Mouse (Mus musculus): ENCODE measurements around the gene Wwp2.
A peak's percentile ranks its signal among the peaks of the same experiment; 100 is the strongest.
"Not testable (repeated sequence)": the region's sequence is repeated elsewhere in the genome, so short reads cannot be mapped to it uniquely, and the experiment has no call there.

Gene Wwp2

DNA sequence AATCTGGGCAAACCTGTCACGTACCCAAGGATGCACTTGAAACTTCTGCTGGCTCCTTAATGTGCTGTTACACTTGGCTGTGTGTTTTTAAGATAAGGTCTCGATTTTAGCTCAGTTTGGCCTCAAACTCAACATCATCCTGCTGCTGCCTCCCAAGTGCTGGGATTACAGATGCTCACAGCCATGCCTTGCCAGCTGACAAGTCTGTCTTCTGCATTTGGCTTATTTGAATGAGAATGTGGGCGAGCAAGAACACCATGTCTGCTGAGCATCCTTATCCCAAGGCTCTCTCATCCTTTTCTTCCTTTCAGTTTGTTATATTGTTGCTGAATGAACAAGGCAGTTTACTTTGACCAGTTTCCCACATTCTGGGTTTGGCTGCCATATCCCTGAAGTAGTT is 39.4 kb downstream of the Wwp2 start:
- no peak for DNase-seq (ENCODE audit: low read depth, low spot score)

DNA sequence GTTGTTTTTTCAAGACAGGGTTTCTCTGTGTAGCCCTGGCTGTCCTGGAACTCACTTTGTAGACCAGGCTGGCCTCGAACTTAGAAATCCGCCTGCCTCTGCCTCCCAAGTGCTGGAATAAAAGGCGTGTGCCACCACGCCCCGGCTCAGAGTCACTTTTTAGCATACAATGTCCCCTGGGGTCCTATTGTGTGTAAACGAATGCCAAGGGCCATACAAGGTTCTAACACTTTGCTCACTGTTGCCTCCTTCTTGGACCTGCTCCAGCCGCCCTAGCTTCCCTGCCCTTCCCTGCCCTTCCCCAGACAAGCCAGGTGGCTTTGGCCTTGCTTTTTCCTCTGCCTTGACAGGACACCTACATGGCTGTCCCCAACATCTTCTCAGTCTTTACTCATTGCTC is 40.6 kb downstream of the Wwp2 start:
- DNase-seq (ENCODE audit: low read depth, low spot score) = not testable (repeated sequence)

DNA sequence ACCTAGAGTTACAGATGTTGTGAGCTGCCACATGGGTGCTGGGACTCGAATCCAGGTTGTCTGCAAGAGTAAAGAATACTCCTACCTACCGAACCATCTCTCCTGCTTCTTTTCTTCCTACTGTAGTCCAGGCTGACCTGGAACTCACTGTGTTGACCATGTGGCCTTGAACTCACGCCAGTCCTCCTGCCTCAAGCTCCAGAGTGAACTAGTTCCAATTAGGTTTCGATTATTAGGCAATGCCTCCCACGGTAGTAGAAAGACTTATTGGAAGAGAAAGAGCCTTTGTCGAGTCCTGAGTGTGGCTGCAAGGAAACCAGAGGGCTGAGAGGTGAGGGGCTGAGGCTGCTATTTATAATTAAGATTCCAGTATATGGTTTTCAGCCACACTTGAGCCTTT is 42.6 kb downstream of the Wwp2 start:
- DNase-seq (ENCODE audit: low read depth, low spot score) = no peak

DNA sequence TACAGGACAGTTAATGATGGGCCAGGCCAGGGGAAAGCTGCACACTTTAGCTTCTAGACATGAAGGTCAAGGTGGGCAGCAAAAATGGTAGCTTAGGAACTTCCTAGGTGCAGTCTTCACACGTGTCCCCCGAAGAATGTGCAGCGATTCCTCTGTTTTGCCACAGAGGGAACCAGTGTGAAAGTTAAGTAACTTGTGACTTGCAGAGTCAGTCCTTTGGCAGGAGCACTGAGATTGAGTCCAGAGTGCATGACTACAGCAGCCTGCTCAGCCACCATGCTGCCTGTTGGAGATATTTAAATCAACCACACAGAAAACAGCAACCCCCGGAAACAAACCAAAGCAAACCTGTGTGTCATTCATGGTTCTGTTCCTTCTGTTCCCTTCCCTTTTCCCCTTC is 44.3 kb downstream of the Wwp2 start:
- no peak for DNase-seq (ENCODE audit: low read depth, low spot score)

DNA sequence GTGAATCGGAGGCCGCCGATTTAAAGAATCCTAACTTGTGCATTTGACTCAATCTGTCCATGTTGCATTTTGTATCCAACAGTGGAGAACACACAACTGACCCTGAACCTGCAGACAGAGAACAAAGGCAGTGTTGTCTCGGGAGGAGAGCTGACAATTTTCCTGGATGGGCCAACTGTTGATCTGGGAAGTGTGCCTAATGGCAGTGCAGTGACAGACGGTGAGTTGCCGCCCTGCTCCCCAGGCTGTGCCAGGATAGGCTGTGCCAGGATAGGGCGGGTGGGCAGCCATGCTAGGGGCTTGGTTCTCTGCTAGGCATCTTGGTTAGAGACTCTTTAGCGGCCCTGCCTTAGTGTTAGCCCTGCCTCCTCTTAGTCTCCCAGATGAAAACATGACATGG is 47.1 kb downstream of the Wwp2 start:
- no peak for DNase-seq (ENCODE audit: low read depth, low spot score)

DNA sequence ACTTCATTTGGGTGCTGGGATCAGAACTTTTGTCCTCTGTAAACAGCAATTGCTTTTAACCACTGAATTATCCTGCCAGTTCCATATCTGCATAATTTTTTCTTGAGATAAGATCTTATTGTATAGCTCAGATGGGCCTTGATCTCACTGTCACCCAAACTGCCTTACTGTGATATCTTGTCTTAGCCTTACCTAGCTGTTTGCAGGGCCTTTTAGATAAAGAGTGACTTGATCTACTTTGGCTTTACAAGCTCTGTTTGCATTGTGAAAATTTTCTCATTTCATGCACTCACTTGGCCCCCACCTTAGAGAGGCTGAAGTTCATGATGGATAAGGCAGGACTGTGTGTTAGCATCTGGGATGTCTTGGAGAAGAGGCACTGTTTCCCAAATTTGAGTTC is 48.8 kb downstream of the Wwp2 start:
- no peak for DNase-seq (ENCODE audit: low read depth, low spot score)

DNA sequence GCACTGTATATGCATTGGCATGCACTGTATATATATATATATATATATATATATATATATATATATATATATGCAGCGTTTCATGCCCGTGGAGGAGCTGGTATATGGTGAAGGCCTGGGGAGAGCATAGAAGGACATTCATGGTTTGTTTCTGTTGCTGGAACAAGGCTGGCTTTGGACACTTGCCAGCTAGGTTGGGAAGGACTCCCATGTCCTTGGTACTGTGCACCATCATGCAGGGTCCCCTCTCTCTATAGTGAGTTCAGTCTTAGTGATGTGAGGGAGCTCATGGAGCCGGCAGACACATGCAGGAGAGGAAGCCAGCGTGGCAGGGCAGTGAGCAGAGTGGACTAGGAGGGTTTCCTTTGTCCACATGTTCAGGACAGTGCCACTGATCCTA is 52.4 kb downstream of the Wwp2 start:
- no peak for DNase-seq (ENCODE audit: low read depth, low spot score)

DNA sequence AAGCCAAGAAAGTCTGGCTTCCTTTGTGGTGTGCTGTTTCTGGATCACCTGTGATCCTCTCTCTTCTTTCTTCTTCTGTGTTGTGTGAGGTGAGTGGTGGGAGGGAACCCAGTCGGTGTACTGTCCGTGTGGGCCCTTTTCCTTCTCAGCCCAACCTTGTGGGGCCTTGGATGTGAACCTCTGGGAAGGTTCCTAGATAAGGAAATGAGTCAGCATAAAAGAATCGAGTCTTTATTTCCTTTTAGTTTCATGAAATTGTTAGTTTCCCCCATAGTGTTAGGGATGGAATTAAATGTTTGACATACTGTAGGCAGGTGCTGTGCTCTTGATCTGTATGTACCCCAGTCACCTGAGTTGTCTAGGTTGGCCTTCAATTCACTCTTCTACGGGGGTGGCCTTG is 52.9 kb downstream of the Wwp2 start:
- no peak for DNase-seq (ENCODE audit: low read depth, low spot score)

DNA sequence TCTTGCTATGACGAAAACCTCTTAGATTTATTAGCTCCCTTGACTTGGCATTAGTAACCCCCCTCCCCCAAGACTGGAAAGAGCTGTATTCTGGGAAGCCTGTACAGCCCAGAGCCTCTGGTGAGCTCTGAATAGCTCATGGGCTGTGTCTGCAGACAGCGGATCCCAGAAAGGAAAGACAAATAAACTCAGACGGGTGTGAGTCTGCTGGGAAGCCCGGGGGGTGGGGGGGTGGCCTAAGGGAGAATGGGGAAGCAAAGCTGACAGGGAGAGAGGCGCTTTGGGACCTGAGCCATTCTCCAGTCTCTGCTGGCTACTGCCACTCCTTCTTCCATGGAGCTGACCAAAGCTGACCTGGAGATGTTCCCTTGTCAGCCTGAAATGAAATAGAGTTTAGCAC is 53.8 kb downstream of the Wwp2 start:
- peak; percentile 39 for DNase-seq (ENCODE audit: low read depth, low spot score)

DNA sequence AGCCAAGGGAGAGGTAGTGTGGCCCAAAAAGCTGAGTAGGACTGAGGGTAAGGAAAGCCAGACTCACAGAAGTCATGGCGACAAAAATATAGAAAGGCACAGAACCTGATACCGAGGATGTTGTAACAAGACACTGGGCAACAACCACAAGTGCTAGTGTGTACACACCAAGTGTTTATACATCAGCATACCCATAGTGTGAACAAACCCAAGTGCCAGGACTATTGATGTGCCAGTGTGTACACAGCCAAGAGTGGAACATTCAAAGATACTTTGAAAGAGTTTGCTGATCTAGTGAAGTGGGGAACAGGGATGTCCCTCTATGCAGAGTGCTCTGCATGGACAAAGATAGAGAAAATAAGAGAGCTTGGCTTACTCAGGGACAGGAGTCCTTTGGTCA is 54.5 kb downstream of the Wwp2 start:
- DNase-seq (ENCODE audit: low read depth, low spot score) = no peak

DNA sequence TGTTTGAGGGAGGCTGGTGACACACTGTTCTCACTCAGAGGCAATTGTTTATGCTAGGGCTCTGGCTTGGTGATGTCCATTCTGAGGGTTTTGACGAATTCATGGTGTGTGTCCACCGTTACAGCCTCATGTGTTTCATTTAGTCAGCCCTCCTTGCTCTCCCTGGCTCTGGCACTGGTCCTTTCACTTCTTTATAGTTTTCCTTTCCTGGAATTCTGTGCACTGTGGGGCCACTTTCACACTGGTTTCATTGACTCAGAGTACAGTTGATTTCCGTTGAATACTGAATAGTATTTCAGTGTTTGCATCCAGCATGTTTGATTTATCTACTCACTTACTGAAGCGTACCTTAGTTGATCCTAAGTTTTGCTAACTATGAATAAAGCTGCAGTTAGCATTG is 55.0 kb downstream of the Wwp2 start:
- DNase-seq (ENCODE audit: low read depth, low spot score) = no peak

DNA sequence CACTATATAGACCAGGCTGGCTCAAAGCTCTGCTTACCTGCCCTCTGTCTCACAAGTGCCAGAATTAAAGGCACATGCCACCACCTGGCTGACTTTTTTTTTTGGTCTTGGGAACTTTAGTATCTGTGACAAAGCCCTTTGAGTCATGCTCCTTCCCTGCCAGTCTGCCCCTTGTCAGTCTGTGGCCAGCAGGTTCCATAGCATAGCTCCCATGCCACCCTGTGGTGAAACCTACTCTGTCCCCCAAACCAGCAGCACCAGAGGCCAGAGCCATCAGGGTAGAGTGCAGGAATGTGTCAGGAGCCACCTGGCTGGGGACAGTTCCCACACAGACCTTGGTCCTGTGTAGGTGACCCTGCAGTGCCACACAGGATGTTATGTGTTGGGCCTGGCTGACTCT is 55.7 kb downstream of the Wwp2 start:
- no peak for DNase-seq (ENCODE audit: low read depth, low spot score)

DNA sequence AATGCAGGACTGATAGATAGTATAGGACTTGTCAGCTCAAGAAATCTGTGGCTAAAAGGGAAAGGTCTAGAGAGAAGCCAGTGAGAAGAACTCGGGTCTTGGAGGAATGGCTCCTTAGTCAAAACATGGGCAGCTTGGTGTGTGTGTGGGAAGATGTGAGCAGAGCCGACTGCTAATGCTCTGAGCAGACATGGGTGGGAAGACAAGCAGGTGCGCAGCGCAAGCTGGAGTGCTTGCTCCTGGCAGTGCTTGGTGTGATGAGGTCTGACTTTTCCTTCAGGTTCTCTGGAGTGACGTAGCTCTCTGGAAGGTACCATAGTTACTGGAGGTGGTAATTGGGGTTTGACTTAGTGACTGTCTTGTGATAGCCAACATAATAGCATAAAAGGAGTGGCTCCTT is 56.6 kb downstream of the Wwp2 start:
- DNase-seq (ENCODE audit: low read depth, low spot score) = no peak

DNA sequence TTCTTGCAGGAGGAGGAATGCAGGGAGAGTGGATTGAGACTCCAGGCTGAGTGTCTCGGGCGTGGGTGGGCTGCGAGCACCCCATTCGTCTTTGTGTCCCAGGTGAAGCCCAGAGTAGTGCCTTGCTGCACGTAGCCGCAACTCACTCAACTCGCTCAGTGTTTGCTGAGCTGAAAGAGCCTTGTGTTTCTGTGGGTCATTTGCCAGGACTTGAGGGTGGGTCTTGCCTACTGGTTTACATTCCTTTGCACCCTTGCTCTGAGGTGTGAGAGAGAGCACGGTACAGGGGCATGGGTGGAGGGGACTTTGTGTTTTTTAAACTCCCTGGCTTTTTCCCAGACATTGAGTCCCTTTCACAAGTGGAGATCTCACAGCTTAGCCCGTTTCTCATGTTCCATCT is 59.3 kb downstream of the Wwp2 start:
- no peak for DNase-seq (ENCODE audit: low read depth, low spot score)

DNA sequence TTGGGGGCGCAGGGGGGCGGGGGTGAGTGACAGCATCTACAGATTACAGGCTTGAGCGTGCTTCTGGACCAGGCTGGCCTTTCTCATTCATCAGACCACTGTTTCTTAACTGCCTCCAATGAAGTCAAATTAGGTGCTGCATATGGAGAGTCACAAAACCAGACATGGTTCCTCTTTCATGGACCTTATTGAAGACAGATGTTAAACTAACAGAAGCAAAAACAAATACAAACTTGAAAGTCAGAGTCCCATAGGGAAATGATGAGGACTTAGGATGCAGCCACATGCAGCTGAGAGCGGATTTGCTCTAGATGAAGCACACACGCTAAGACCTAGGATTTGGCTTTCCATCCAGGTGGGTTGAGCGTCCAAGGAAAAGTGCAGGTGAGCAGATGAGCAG is 61.5 kb downstream of the Wwp2 start:
- no peak for DNase-seq (ENCODE audit: low read depth, low spot score)

DNA sequence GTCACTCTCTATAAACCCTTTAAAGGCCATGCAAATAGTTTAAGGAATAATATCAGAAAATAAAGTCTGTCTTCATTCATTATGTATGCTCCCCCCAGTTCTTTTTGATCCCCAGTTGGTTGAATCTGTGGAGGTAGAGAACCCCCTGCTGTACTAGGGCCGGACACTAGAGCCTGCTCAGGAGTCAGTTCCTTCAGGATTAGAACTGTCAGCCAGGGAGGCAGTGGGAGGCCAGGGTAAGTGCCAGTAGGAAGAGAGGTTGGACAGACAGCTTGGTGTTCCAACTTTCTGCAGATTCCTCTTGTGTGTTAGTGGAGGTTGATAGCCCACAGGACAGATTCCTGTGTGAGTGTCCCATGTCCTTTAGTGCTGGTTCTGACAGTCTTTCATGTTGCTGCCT is 62.2 kb downstream of the Wwp2 start:
- DNase-seq (ENCODE audit: low read depth, low spot score) = no peak

DNA sequence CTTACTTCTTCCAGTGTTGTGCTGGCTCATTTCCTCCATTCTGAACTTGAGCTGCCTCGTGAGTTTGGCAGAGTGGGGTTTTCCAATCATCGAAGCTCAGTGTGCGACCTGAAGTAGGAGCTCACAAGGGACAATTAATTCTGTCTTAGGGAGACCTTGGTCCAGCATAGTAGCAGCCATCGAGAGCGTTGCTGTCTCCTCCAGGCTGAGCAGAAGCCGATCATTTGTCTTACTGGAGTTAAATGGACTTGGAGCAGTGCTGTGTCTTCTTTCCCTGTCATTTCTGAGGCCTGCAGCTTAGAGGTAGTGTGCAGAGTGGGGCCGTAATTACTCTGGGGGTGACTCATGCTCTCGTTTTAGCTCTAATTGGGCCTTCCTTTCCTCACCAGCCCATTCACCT is 62.6 kb downstream of the Wwp2 start:
- DNase-seq (ENCODE audit: low read depth, low spot score) = no peak

DNA sequence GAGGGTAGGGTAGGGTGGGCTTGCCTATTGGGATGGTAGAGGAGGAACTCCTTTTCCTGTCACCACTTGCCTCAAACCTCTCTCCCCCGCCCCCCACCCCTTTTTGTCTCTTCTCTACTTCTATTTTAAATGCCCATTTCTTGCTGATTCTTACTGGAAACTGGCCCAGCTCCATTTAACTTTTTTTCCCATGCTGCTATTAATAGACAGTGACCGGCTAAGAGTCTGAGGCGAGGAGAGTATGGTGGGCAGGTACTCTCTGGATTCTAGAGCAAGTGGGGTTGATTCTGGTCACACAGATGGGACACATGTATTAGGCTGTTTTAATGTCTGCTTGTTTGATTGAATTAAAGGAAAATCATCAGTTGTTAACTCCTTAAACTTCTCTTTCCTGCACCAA is 63.4 kb downstream of the Wwp2 start:
- no peak for DNase-seq (ENCODE audit: low read depth, low spot score)

DNA sequence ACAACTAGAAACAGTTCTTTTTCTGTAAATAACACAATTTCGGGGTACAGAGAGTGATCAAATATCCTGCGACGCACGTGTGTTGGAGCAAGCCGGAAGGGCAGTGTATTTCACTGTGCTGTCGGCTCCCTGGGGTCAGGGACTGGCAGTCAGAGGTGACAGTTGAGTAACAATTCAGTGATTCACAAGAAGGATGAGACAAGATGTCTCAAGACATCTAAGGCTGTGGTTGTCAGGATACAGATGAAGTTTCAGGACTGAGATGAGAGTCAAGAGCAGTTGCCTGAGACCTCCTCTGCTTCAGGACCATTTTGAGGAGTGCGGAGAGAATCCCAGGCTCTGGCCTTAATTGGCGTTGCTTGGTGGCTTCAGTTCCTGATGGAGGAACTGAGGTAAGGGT is 66.2 kb downstream of the Wwp2 start:
- DNase-seq (ENCODE audit: low read depth, low spot score) = no peak

DNA sequence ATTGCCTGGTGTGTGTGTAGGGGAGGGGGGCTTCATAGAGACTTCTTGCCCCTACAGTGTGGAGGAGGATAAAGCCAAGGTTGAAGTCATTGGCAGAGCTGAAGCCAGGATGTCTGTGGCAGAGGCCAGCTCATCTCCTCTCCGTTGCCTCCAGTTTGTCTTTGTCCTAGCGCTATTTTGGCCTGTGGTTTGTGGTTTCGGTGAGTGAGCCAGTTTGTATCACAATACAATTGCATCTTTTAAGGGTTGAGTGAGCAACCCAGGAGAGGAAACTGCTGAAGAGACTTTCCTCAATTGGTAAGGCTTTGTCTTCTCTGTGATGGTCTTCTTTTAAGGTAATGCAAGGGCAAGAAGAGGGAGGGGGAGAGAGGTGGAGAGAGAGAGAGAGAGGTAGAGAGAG is 66.8 kb downstream of the Wwp2 start:
- DNase-seq (ENCODE audit: low read depth, low spot score) = no peak

DNA sequence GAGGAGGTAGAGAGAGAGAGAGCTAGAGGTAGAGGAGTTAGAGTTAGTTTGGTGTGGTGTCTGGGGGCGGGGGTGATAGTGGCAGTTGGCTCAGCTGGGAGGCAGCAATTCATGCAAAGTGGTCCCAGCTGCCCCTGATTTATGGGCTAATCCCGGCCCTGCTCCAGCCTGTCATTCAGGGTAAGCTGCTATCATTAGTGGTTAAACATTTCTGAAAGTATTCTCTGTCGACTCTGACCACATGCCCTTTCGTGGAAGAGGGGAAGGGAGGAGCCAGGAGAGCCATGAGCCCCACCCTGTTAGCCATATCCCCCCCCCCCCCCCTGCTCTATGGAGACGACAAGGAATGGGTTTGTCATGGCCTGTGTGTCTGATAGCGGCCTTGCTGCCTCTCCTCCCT is 67.2 kb downstream of the Wwp2 start:
- DNase-seq (ENCODE audit: low read depth, low spot score) = peak; percentile 73

DNA sequence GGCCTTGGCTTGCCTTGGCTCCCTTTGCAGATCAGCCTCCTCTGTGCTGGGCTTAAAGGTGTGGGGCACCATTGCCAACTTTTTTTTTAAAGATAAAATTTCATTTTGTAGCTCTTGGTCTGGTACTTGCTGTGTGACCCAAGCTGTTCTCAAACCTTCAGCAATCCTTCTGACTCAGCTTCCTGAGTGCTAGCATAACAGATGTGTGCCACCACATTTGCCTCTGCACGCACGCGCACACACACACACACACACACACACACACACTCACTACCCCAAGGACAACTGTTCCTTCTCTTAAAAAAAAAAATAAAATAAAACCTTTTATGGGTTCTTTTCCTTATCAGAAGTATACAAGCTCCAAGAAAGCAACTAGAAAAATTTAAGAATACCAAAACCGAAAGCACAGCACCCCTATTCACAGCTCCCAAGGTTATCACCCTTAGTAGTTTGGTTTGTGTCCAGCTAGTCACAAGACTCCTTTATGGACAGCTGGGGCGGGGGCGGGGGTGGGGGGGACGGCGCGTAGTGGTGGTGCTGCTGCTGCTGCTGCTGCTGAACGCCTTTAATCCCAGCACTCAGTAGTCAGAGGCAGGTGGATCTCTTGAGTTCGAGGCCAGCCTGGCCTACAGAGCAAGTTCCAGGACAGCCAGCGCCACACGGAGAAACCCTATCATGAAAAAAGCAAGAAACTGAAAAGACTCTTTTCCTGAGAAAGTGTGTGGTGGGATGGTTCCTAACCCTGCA is 68.2 kb downstream of the Wwp2 start:
- DNase-seq (ENCODE audit: low read depth, low spot score) = no peak

DNA sequence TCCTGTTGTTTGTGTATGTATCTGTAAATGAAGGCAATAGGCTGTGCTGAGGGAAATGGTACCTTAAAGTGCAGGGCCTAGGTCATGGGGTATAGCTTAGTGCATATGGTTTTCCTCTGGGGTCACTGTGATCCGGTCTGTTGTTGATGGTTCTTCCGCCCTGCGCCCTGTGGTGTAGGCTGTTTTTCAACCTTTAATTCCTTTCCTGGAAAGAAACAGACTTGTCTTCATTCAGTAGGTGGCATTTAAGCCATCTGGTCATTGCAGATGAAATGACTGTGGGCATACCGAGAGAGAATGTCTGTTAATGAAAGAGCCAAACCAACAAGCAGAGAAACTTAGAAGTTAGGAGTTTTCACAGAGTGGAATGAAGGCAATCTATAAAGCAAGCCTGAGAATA is 69.1 kb downstream of the Wwp2 start:
- no peak for DNase-seq (ENCODE audit: low read depth, low spot score)

DNA sequence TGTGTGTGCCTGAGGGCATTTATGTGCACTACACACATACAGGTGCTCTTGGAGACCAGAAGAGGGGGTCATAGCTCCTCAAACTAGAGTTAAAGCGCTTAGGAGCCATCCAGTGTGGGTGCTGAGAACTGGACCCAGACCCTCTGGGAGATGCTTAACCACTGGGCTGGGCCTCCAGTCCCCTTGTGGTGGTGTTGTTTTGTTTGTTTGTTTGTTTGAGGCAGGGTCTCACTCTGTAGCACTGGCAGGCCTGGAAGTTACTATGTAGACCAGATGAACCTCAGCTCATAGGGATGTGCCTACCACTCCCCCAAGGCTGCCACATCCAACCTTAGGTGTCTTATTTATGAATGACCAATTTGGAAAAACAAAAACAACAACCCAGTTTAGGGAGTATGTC is 70.9 kb downstream of the Wwp2 start:
- DNase-seq (ENCODE audit: low read depth, low spot score) = no peak

Data from mesoderm, embryonic 11.5 days (tissue).